Mouse (Mus musculus): ENCODE data around the gene C1qtnf2.

The C1qtnf2 gene

DNA sequence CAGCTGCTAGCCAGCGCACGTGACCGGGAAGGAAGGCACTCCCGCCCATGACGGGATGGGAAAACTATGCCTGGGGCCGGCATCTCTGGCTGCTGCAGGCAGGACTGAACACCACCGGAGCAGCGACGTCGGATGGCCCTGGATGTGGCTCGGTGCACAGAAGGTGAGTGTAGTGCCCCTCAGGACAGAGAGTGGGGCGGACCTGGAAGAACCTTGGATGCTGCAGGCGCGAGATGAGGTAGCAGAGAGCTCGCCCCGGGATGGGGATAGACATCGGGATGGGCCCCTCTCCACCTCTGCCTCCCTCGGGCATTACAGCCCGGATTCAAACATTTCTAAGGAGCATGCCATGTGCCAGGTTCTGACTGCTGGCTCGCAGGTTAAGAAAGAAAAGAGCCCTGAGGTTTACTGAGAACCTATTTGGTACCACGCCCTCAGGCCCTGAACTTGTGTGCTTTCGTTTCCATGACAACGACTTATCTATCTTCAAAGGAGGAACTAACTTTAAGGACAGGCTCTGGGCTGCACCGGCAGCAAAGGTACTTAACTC is at the start of gene C1qtnf2:
C1qtnf2 (plus strand) TSS at position 52 of the 550 bp plus-strand sequence.
- DNase-seq, result peak in 1 of 2 experiments; percentile 32

DNA sequence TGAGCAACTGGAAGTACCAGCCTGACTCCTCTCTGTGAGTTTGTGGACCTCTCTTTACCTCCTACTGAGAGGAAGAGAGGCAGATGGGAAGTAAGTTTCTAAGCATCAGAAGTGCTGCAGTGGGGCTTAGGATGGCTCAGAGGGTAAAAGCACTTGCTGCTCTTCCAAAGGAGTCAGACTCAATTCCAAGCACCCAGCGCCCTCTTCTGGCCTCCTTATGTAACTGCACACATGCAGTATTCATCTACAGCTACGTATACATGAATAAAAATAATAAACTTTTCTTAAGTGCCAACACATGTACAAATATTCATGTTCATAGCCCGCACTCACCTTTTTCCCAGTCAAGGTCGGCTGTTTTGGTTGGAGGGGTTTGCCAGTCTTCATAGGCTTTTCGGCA is 49.7 kb upstream of the C1qtnf2 start:
- no peak for DNase-seq

DNA sequence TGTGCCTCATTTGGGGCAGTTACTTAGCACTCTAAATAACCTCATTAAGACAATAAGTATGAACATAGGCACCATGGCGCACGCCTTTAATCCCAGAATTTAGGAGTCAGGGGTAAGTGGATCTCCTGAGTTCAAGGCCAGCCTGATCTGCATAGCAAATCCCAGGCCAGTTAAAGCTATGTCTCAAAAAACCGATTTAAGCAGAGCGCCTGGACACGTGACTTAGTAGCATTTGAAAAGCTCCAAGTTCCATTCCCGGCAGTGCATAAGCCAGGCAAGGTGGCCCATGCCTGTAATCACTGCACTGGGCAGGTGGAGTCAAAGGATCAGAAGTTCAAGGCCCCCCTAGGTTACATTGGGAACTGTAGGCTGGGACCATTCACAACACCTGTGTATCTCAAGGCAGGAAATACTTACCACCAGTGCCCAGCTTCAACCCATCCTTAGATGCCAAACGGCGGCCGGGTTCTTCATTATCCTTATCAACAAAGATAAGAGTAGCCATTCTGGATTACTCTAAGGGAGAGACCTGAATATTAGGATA is 48.8 kb upstream of the C1qtnf2 start:
- DNase-seq, result no peak

DNA sequence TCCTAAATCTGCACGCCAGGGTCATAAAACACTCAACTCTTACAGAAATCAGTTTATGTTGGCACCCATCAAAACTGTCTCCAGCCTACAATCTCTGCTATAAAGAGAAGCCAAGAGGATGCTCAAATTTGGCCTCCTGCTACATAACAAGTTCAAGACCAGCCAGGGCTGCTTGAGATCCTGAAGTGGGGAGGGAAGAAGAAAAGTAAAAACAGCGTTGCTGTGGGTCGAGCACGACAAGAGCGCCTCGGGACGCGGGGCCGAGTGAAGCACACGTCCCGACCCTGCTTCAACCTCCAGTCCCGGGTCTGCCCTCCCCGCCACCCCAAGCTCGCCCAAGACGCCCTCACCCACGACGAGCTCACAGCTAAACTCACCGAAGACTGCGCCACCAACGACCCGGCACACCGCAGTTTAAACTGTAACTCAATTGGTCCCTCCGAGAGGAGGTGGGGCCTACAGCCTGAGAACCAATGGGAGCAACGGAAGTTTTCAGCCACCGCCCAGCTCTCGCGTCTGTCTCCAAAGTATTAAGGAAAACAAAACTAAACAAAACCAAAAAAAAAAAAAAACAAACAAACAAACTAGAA is 48.2 kb upstream of the C1qtnf2 start, which contains the start of gene Pttg1:
Pttg1 (minus strand) TSS at position 428 of the 590 bp plus-strand sequence.
- DNase-seq, result peak; percentile 86 to 87

DNA sequence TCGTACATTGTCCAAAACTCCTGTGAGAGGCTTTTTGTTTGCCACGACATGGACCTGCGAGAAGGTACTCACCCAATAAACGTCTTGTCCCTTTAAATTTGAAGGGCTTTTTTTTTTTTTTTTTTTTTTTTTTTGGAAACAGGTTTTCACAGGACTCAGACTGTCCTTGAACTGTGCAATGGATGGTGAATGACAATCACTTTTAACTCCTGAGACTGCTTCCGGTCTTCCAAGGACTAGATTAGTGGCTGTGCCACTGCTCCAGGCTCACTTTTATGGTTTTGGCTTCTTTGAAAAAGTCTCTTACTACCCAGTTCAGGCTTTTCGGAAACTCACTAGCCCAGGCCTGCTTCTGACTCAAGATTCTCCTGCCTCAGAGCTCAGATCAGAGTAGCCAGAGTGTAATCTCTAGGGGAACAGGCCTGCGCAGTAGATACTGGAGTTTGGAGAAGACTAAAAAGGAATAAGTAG is 47.6 kb upstream of the C1qtnf2 start:
- peak; percentile 32 to 36 for DNase-seq

DNA sequence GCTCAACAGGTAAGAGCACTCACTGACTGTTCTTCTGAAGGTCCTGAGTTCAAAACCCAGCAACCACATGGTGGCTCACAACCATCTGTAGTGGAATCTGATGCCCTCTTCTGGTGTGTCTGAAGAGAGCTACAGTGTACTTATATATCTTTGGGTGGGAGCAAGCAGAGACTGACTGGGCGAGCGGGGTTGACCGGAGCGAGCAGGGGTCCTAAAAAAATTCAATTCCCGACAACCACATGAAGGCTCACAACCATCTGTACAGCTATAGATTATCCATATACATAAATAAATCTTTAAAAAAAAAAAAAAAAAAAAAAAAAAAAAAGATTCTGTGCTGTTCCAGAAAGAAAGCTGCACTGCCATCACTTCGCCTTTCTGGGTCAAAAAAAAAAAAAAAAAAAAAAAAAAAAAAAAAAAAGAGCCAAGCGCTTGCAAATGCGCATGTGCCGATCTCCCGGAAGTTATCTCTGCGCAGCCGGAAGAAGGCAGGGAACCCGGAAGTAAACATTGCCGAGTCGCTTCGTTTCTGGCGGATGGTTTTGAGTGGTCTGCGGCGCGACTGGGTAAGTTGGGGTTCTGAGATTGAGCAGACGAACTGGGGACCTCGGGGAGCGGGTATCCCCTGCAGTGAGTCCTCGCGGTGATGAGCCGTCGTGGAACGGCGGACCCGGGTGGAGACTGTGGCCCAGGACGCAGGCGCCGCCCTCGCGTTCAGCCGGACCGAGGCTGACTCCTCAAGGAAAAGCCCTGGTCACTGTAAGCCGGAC is 40.6 kb upstream of the C1qtnf2 start, which contains the start of gene Slu7:
Slu7 (plus strand) TSS at position 491 of the 770 bp plus-strand sequence.
- peak; percentile 56 to 57 for DNase-seq

DNA sequence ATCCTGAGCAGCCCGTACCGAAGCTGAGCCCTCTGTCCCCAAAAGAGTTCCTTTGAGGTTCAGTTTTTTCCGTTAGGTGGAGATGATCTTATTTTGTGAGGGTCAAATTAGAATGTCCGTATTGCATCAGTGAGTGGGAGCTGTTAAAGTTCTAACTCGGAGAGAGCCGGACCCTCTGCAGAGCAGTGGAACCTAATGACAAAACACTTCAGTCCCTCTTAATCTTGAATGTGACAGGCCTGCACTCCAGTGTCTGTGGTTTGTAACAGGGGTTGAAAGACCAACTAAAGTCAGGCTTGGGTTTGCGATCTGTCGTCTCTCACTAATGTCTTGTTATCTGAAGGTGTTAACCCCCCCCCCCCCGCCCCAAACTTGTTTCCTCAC is 40.1 kb upstream of the C1qtnf2 start:
- DNase-seq, result no peak

DNA sequence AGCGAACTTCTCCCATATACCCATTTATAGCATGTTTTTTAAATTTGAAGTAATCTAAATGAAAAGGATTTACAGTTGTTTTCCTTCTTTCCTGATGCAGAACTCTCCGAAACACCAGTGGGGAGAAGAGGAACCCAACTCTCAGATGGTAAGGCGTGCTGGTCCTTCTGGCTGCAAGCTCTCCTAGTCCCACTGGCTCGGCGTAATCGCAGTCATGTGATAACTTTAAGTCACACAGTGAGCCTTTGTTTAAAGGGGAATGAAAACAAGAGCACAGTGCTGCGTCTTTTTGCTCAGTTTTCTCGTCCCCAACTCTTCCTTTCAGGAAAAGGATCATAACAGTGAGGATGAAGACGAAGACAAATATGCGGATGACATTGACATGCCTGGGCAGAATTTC is 33.0 kb upstream of the C1qtnf2 start:
- DNase-seq, result no peak

DNA sequence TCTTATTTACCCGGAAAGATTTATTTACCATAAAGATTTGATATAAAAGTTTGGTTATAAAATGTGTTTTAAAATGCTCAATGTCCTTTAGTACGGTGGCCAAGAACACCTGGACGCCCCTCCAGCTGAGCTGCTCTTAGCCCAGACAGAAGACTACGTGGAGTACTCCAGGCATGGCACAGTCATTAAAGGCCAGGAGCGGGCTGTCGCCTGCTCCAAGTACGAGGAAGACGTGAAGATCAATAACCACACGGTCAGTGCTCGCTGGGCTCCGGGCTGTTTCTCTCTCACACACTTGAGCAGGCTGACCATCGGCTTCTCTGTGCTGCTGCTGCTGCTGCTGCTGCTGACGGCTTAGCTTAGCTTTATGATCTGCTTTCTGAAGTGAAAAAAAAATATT is 30.9 kb upstream of the C1qtnf2 start:
- DNase-seq, result no peak

DNA sequence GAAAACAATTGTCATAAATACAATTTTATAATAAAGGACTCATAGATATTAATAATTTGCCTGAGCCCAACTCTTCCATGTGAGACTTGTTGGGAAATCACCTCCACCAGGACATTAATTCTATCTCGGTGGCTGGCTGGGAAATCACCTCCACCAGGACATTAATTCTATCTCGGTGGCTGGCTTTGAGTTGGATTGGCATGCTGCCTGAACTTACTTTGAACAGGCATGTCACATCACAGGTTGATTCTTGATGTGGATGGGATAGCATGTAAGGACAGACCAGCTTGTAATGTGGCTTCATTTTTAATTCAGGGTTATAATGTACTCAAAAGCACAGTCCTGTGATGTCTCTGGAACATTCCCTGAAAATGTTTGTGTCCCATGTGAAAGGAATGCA is 24.2 kb upstream of the C1qtnf2 start:
- no peak for DNase-seq

DNA sequence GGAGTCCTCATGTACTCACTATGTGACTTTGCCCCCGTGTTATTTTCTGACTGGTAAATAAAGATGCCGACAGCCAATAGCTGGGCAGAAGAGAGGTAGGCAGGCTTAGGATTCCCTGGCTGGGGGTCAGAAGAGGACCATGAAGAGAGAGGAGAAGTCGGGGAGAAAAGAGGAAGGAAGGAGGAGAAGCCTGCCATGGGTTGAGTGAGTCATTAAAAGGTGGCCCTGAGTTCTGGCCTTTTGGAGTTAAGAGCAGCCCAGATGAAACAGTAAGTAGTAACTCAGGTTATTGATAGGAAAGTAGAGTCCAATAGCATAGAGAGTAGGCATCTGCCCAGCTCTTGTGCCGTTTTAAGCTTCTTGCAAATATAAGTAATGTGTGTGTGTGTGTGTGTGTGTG is 22.8 kb upstream of the C1qtnf2 start:
- DNase-seq, result no peak

DNA sequence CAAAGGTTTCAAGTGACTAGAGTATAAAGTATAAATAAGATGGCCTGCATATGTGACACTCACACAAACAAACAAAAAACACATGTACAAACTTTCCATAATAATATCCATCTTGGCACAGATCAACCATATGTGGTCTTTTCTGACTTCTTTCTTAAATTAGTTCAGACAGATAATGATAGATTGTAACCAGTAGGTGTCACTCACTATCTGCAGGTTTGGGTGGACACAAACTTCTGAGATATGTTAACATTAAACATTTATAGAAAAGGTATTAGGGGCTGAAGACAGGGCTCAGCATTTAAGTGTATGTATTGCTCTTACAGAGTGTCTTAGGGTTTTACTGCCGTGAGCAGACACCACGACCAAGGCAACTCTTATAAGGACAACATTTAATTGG is 21.8 kb upstream of the C1qtnf2 start:
- no peak for DNase-seq

DNA sequence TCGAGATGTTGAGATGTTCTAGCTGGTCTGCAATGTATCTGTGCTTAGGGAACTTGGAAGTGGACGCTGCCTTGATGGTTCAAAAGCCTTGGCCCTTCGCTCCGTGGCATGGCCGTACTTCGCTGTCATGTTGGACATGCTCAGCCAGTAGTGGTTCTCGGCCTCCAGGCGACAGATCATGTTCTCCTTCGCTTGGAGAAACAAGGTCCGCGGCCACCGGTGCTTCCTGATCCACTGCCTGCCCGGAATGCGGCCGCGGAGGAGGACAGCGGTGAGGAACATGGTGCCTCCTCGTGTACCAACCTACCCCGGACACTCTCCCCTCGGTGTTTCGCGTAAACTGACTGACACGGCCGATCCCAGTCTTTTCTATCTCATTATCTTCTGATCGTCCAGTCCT is 10.9 kb upstream of the C1qtnf2 start:
- DNase-seq, result no peak

DNA sequence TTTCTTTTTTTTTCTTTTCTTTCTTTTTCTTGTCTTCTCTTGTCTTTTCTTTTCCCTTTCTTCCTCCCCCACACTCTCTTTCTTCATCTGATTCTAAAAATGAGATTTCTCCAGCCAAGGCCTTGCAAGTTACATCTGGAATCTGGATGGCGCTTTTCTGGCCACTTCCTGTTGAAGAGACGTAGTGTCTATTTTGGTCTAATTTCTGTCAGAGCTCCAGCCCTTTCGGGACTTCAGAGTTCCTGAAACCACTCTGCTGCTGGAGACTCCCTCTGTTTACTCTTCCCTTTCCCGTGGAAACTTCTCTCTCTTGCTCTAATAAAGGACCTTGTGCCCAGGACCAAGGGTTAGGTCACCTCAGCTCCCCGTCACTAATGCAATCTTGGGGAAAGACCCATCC is 4.0 kb upstream of the C1qtnf2 start:
- peak in 1 of 2 experiments; percentile 33 for DNase-seq

DNA sequence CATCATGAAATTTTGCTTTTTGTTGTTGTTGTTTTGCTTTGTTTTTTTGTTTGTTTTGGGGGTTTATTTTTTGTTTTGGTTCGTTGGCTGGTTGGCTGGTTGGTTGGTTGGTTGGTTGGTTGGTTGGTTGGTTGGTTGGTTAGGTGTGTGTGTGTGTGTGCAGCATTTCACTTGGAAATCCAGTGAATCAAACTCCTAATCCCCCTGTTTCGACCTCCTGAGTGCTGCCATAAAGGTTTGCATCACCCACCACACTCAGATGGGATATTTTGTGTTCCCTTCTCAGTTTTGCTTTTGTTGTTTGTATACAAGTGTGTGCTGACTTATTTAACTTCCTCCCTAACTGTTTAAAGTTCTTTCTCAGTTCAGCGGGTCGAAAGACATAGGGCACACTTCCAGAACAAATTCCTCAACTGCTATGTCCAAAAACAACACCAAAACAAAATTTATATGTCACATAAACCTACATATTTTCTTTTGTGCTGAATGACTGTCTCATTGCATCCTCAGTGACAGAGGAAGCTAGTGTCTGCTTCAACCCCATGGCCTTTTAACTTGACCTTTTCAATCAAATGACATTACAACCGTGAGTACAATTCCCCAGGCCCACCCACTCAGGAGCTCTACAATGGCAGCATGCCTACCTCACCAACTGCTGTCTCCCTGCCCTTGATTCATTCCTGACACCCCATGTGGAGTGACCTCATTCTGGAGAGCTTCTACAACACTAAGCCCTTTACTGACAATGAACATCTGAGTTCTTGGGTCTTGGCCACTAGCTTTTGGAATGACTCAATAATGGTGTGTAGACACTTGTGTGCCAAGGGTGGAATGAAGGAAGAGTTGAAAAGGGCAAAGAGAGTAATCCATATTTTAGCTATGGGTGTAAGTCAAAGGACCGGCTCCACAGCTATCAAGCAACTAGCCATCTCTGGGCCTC is 2.9 kb upstream of the C1qtnf2 start:
- DNase-seq, result peak in 1 of 2 experiments; percentile 12

DNA sequence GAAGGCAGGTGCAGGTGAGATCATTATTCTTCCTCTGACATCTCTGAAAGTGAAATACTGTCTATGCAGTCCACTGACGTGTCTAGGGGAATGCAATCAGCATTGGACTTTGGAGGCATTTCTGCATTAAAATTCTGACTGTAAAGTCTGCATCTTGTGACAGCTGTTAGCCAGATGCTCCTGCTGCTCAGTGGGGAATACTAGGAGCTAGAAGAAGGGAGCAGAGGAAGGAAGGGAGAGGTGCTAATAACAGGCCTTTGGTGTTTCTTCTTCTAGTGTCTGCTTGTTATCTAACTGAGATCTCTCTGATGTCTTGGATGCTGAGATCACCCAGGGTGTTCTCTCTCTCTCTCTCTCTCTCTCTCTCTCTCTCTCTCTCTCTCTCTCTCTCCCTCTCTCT is 961 bp upstream of the C1qtnf2 start:
- no peak for DNase-seq

DNA sequence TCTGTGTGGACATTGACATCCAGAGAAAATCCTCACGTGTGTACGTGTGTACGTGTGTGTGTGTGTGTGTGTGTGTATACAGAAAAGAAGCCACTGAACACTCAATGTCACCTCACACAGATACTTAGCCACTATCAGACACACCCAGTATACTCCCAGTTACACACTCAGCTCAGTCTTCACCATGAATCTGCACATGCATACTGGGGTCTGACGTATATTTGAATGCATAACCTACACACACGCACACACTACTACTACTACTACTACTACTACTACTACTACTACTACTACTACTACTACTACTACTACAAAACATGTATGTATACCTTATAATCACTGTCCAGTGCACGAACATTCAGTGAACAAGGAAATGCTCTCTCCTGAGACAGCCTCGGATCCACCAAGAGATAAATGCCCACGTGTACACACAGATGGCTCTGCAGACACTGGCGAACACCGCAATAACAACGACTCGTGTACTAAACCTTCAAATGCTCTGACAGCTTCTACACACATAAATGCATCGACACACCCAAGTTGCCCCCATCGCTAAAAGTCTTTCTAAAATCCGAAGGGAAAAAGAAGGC is 346 bp upstream of the C1qtnf2 start:
- no peak for DNase-seq

DNA sequence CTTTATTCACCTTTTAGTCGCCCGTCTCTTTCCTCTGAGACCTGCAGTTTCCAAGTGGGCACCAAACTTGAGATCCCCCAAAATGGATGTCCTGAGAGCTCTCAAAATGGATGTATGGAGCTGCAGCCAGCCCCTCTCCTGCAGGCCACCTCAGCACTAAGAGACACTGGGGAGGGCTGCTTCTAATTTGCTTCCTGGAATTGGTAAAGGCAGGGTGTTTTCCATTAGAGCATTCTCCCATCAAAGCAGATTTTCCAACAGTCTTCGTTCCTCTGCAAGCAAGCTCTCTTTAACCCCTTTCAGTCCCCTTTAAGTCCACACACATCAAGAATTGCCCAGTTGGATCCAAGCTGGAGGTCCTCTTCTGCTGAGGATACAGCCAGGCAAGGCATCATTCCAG is 5.3 kb downstream of the C1qtnf2 start:
- DNase-seq, result no peak

DNA sequence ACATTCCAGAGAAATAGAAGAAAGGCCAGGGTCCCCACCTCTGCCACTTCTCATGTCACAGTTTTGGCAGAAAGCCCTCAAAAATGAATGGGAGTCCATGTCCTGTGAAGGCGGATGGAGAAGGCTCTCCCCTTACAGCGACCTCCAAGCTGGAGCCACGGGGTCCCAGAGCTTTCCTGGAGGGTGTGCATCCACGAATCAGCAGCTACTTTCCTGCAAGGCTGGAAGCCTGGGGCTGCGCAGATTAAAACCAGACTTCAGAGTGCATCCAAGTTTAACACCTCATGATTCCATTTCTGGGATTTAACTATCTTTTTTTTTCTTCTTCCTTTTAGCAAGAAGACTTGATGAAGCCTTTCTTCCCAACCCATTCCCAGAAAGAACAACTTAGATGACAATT is 6.5 kb downstream of the C1qtnf2 start:
- no peak for DNase-seq

DNA sequence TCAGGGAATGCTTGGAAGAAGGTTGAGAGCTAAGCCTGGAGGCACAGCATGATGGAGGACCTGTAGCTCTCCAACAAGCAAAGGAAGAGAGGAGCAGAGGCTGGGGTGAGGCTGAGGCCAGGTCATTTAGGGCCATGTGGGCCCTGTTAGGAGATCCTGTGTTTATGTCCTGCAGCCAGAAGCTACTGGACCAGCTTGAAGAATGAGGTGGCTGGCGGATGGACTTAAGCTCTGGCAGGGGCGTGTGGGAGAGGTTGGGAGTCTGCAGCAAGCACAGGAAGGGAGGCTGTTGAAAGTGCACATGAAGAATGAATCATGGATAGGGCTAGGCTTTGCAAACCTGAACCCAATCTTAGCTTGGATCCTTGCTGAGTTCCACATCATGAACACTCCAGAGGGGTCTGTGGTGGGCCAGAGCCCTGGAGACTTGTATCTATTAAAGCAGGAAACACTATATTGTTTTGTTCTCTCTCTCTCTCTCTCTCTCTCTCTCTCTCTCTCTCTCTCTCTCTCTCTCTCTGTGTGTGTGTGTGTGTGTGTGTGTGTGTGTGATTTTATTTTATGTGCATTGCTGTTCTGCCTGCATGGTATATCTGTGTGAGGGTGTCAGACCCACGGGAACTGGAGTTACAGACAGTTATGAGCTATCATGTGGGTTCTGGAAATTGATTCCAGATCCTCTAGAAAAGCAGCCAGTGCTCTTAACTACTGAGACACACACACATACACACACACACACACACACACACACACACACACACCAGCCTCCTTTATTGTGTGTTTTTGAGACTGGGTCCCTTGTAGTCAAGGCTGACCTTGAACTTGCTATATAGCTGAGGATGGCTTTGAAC is 7.8 kb downstream of the C1qtnf2 start:
- no peak for DNase-seq

DNA sequence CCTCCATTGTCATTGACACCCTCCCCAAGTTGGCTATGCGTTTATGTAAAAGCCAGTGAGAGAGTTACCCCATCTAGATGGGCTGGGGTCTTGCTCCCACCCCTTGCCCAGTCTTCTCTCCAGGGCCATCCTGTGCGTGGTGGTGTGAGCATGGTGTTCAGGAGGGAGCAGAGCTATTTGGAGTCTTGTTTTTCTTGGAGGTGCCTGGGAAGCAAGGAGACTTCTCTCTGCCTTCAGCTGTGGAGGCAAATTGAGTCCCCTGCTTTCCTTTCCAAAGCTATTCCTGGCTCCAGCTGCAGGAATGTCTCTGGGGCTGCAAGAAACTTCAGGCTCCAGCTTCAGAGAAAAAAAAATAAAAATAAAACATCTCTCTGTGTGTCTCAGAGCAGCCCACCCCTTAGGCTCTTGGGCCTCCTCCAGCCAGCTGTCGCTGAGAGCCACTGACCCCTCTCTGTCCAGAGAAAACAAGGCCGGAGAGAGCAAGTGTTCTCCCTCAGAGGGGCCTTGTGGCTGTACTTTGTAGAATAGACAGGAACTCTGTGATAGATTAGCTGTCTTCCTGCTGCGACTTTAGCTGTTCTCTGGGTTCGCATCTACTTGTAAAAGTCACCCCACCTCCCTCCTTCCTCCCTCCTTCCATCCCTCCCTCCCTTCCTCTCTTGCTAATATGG is 9.2 kb downstream of the C1qtnf2 start:
- DNase-seq, result peak; percentile 26 to 50
